Mouse (Mus musculus): ENCODE data around the gene Gtpbp8. TPM values are rescaled to one million over a fixed set of nuclear protein-coding genes. Genes with fewer than 3 reads are reported as not detected.

The Gtpbp8 gene
- polyA plus RNA-seq, 1 experiment from 2014 or later = 24.0 TPM

GRCm38 (mm10) chr16:44766320-44766892, 20.2 kb upstream of the Gtpbp8 start:
- Histone ChIP-seq H3K36me3 (no peaks in the 10 kb centered on the region), H3K9ac (peak overlapping the region; percentile 57), H3K9me3 (replicated peaks) (no peaks in the 10 kb centered on the region), H3K27ac (no peak overlapping the region), H3K27me3 (no peaks in the 10 kb centered on the region), H3K4me1 (replicated peaks) (peaks cover 24% of the 10 kb centered on the region), H3K4me2 (peak overlapping the region; percentile 66), H3K4me3 (replicated peaks) (peak overlapping the region; percentile 55)
- ATAC-seq (ENCODE audit: low read depth) = no peak
- 28% methylated on average over 9 of the region's 9 CpGs for WGBS (ENCODE audit: insufficient replicate concordance)
- DNase-seq = no peak

DNA sequence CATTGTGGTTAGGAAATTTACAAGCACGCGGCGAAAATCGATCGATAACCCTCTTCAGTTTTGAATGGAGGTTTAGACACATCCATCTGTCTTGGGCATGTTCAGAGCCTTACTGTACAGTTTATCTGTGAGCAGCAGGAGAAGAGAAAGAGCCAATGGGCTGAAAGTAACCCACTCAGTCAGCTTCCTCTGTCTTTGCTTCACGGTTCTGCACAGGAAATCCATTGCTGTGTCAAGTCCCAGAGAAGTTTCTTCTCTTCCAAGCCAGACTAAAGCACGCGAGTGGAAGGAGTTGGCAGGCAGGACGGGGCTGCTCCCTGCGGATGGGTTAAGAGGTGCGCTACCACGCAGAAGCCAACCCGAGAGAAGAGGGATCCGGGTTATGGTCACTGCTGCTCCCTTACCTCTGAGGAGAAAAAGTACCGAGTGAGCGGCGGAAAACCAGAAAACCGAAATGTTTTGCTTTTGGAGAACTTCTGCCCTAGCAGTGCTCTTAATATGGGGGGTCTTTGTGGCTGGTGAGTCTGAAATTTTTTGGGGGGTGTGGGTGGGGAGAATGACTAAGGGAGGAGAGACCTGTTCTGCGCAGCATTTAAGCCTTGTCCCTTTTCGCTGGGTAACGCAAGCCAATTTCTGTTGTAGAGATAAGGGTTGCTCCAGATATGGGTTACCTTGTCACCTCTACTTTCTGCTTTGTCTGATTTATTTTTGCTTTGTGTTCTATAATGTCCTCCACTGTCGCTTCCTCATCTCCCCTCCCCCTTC, 19.6 kb upstream of the Gtpbp8 start, which contains the start of gene Cd200r1:
Gene Cd200r1 (plus strand): TSS at position 182 of the 765 bp plus-strand sequence.
- H3K4me1 ChIP-seq (replicated peaks) = peaks cover 24% of the 10 kb centered on the region
- no peaks in the 10 kb centered on the region for H3K27me3 ChIP-seq
- H3K9me3 ChIP-seq (replicated peaks) = no peaks in the 10 kb centered on the region
- H3K36me3 ChIP-seq = no peaks in the 10 kb centered on the region
- H3K9ac ChIP-seq = peak within 1 kb of the TSS; percentile 57
- H3K4me3 ChIP-seq (replicated peaks) = peak within 1 kb of the TSS; percentile 55
- 12% methylated on average over 22 of the region's 22 CpGs for WGBS (ENCODE audit: insufficient replicate concordance)
- H3K27ac ChIP-seq = peak within 1 kb of the TSS; percentile 62
- no peak for DNase-seq
- peak; percentile 86 for ATAC-seq (ENCODE audit: low read depth)
- H3K4me2 ChIP-seq = peak within 1 kb of the TSS; percentile 66

DNA sequence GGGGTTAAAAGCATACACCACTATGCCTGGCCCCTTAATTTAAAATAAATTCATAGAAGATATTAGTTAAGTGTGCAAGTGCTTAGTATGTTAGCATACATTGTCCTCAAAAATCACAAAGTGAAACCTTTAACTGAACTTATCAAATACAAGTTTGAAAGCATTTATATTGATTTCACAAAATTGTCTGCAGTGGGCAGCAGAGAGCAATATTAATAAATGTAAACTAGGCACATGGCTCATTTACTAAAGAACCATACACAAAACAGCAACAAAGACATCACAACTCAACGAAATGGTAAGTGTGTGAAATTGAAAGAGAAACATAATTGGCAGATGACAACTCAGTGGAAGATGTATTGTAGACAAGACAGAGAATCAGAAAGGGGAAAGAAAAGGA, 15.6 kb upstream of the Gtpbp8 start:
- Histone ChIP-seq H3K4me2 (no peak overlapping the region), H3K27ac (no peak overlapping the region), H3K36me3 (no peaks in the 10 kb centered on the region), H3K4me1 (replicated peaks) (peaks cover 17% of the 10 kb centered on the region), H3K27me3 (no peaks in the 10 kb centered on the region), H3K9ac (no peak overlapping the region), H3K9me3 (replicated peaks) (no peaks in the 10 kb centered on the region), H3K4me3 (replicated peaks) (no peak overlapping the region)
- 40% methylated on average over 1 of the region's 1 CpGs for WGBS (ENCODE audit: insufficient replicate concordance)
- DNase-seq (no peak), ATAC-seq (ENCODE audit: low read depth) (no peak)

DNA sequence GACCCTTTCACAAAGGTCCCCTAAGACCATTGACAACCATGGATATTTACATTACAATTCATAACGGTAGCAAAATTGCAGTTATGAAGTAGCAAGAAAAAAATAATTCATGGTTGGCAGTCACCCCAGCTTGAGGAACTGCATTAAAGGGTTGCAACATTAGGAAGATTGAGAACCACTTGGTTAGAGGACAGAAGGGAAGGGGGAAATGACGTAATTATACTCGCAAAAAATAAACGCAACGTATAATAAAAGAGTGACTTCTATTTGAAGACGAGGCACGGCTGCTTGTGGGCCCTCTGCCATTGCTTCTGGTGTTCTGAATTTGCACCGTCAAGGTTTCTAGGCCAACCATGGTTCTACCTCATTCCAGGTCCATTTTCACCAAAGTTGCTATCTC, 11.5 kb upstream of the Gtpbp8 start:
- Histone ChIP-seq H3K9me3 (replicated peaks) (no peaks in the 10 kb centered on the region), H3K27ac (no peak overlapping the region), H3K4me3 (replicated peaks) (no peak overlapping the region), H3K27me3 (no peaks in the 10 kb centered on the region), H3K4me2 (no peak overlapping the region), H3K9ac (no peak overlapping the region), H3K36me3 (no peaks in the 10 kb centered on the region), H3K4me1 (replicated peaks) (no peaks in the 10 kb centered on the region)
- ATAC-seq (ENCODE audit: low read depth) (no peak), DNase-seq (no peak)
- WGBS (ENCODE audit: insufficient replicate concordance) = 66% methylated on average over 8 of the region's 8 CpGs

- Histone ChIP-seq H3K4me3 (replicated peaks) (no peak overlapping the region), H3K9ac (no peak overlapping the region), H3K4me2 (no peak overlapping the region), H3K36me3 (no peaks in the 10 kb centered on the region), H3K27me3 (no peaks in the 10 kb centered on the region), H3K27ac (no peak overlapping the region), H3K9me3 (replicated peaks) (no peaks in the 10 kb centered on the region), H3K4me1 (replicated peaks) (peaks cover 33% of the 10 kb centered on the region)
- 47% methylated on average over 3 of the region's 3 CpGs for WGBS (ENCODE audit: insufficient replicate concordance)
- ATAC-seq (ENCODE audit: low read depth) (no peak), DNase-seq (no peak)
Measured at GRCm38 (mm10) chr16:44748007-44748406, 1.8 kb upstream of the Gtpbp8 start.

DNA sequence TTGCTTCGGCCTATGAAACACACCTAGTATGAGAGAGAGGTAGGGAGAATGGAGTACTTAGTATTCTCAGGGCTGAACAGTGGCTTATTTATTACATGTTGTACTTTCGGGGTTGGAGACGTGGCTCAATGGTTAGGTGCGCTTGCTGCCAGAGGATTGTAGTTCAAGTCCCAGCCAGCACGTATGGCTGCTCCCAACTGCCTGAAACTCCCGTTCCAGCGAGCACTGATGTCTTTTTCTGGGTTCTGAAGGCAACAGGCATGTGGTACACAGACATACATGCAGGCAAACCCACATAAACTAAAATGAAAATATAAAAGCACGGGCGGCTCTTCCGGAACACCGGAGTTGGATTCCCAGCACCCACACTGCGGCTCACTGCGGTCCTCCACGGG, 695 bp downstream of the Gtpbp8 start:
- Histone ChIP-seq H3K27ac (peak overlapping the region; percentile 91), H3K4me3 (replicated peaks) (peak overlapping the region; percentile 78), H3K4me2 (peak overlapping the region; percentile 85), H3K27me3 (no peaks in the 10 kb centered on the region), H3K4me1 (replicated peaks) (peaks cover 33% of the 10 kb centered on the region), H3K36me3 (peaks cover 16% of the 10 kb centered on the region), H3K9ac (peak overlapping the region; percentile 84), H3K9me3 (replicated peaks) (no peaks in the 10 kb centered on the region)
- ATAC-seq (ENCODE audit: low read depth) (peak; percentile 29), DNase-seq (no peak)
- 6% methylated on average over 14 of the region's 14 CpGs for WGBS (ENCODE audit: insufficient replicate concordance)

- H3K4me3 ChIP-seq (replicated peaks) = no peak overlapping the region
- H3K4me2 ChIP-seq = no peak overlapping the region
- H3K27me3 ChIP-seq = no peaks in the 10 kb centered on the region
- H3K36me3 ChIP-seq = peaks cover 36% of the 10 kb centered on the region
- DNase-seq (no peak), ATAC-seq (ENCODE audit: low read depth) (no peak)
- H3K4me1 ChIP-seq (replicated peaks) = peaks cover 22% of the 10 kb centered on the region
- no peaks in the 10 kb centered on the region for H3K9me3 ChIP-seq (replicated peaks)
- 84% methylated on average over 1 of the region's 1 CpGs for WGBS (ENCODE audit: insufficient replicate concordance)
- H3K27ac ChIP-seq = no peak overlapping the region
- no peak overlapping the region for H3K9ac ChIP-seq
Measured at GRCm38 (mm10) chr16:44742753-44743152, 3.4 kb downstream of the Gtpbp8 start.

- no peak for DNase-seq
- no peaks in the 10 kb centered on the region for H3K4me1 ChIP-seq (replicated peaks)
- no peaks in the 10 kb centered on the region for H3K9me3 ChIP-seq (replicated peaks)
- H3K9ac ChIP-seq = no peak overlapping the region
- no peak overlapping the region for H3K4me2 ChIP-seq
- H3K27me3 ChIP-seq = no peaks in the 10 kb centered on the region
- peaks cover 89% of the 10 kb centered on the region for H3K36me3 ChIP-seq
- no peak overlapping the region for H3K4me3 ChIP-seq (replicated peaks)
- ATAC-seq (ENCODE audit: low read depth) = no peak
- no peak overlapping the region for H3K27ac ChIP-seq
- WGBS (ENCODE audit: insufficient replicate concordance) = 81% methylated on average over 4 of the region's 4 CpGs
Measured at GRCm38 (mm10) chr16:44736118-44736517, 10.0 kb downstream of the Gtpbp8 start.

- Histone ChIP-seq H3K27ac (no peak overlapping the region), H3K27me3 (no peaks in the 10 kb centered on the region), H3K9ac (no peak overlapping the region), H3K36me3 (peaks cover 91% of the 10 kb centered on the region), H3K4me1 (replicated peaks) (no peaks in the 10 kb centered on the region), H3K4me2 (no peak overlapping the region), H3K4me3 (replicated peaks) (no peak overlapping the region), H3K9me3 (replicated peaks) (no peaks in the 10 kb centered on the region)
- WGBS (ENCODE audit: insufficient replicate concordance) = 79% methylated on average over 5 of the region's 5 CpGs
- DNase-seq (no peak), ATAC-seq (ENCODE audit: low read depth) (no peak)
Measured at GRCm38 (mm10) chr16:44735676-44736075, 10.5 kb downstream of the Gtpbp8 start.

- Histone ChIP-seq H3K4me2 (no peak overlapping the region), H3K36me3 (peaks cover 97% of the 10 kb centered on the region), H3K9ac (no peak overlapping the region), H3K27ac (no peak overlapping the region), H3K4me3 (replicated peaks) (no peak overlapping the region), H3K9me3 (replicated peaks) (no peaks in the 10 kb centered on the region), H3K4me1 (replicated peaks) (no peaks in the 10 kb centered on the region), H3K27me3 (no peaks in the 10 kb centered on the region)
- ATAC-seq (ENCODE audit: low read depth) (no peak), DNase-seq (no peak)
- WGBS (ENCODE audit: insufficient replicate concordance) = 66% methylated on average over 3 of the region's 3 CpGs
Measured at GRCm38 (mm10) chr16:44734059-44734458, 12.1 kb downstream of the Gtpbp8 start.

DNA sequence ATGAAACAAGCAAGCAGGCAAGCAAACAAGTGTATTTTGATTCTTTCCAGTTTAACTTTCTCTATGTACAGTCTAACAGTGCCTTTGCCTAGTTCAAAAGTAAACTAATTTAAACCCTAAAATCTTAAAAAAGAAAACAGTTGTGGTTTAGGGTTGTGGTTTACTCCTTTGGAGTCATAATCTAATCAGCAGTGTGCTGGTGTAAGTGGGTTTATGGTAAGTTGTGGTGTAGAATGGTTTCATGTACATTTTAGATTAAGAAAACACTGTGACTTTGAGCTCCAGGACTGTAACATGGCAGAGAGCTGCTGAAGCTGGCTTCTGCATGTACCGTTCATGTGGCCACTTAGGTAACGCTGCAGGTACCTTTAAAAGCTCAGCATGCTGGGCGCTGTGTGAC, 18.6 kb downstream of the Gtpbp8 start:
- 51% methylated on average over 3 of the region's 3 CpGs for WGBS (ENCODE audit: insufficient replicate concordance)
- Histone ChIP-seq H3K4me1 (replicated peaks) (peaks cover 34% of the 10 kb centered on the region), H3K4me2 (no peak overlapping the region), H3K9me3 (replicated peaks) (no peaks in the 10 kb centered on the region), H3K4me3 (replicated peaks) (no peak overlapping the region), H3K9ac (no peak overlapping the region), H3K27ac (no peak overlapping the region), H3K27me3 (no peaks in the 10 kb centered on the region), H3K36me3 (peaks cover 44% of the 10 kb centered on the region)
- ATAC-seq (ENCODE audit: low read depth) = no peak
- DNase-seq = no peak

All from liver, embryonic 13.5 days (tissue).